Mouse (Mus musculus) G1E (cell line): ENCODE data around the gene Nsd2.

ENCODE experiments used
- CTCF ChIP-seq: IDR thresholded peaks from 2 replicates; pipeline ENCODE4 v1.5.1; 2012; ENCODE audit warnings: low read depth, low read length, inconsistent platforms, mixed read lengths
- POLR2AphosphoS5 ChIP-seq: IDR thresholded peaks from 2 replicates; pipeline ENCODE4 v1.6.1; 2012; ENCODE audit warnings: low read depth, low read length, inconsistent platforms; ENCODE audit not compliant: insufficient replicate concordance

DNA sequence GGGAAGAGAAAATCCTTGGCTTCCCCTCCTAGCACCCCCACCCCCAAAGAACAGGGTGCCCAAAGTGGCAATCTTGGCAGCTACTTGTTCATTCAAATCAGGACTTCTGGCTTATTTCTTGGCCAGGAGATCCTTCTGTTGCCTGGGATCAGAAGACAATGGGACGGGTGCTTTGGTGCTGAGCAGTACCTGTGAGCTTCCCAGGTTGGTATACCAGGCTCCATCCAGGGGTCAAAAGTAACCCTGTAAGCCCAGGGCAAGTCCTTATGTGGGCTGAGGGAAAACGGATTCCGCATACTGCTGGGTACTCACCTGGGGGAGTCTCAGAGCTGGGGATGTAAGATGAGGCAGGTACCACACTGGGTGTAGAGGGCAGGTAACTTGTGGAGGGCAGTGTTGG, 79.6 kb downstream of the Nsd2 start:
- no peak for TF ChIP-seq POLR2AphosphoS5
- TF ChIP-seq CTCF: no peak
